ENCODE assay signal across 22 mouse cellular contexts in the genomic region with DNA sequence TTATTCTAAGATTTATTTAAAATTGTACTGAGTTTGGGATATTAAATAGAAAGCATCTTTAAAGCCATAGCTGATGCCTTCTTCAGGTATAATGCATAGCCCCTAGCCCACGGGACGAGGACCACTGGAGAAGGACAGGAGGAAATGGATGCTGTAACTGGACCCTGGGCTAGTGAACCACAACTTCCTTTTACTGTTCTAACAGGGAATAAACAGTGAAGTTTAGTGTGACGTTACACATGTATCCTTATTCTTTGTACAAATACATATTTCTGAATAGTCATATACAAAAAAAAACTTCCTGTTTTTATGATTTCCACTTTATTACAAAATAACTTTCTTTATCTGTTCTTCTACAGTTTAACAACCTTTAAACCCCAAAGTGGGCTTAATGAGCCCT.
DNase-seq lines count a peak whose midpoint lies in the region; ATAC-seq and TF ChIP-seq lines count a peak whose summit lies in the region.
"Had no signal": no experiment of that assay in that cellular context is flagged by ENCODE, and none has a peak within 500 bp of the region (broad histone marks: within the 10 kb centered on the region; RNA-seq: fewer than 3 reads in every experiment).

No protein-coding gene starts in this region.

- H3K9me3 ChIP-seq in kidney, postnatal 0 days (replicated peaks; ENCODE audit: low read length): no peaks in the 10 kb centered on the region
- H3K9me3 ChIP-seq: embryonic facial prominence, embryonic 10.5 days; embryonic facial prominence, embryonic 12.5 days; forebrain, embryonic 13.5 days; forebrain, embryonic 15.5 days had no signal

- H3K9ac ChIP-seq in kidney, postnatal 0 days (ENCODE audit: low read depth, low read length): no peak overlapping the region
- H3K9ac ChIP-seq: embryonic facial prominence, embryonic 12.5 days; forebrain, embryonic 13.5 days; forebrain, embryonic 15.5 days; forebrain, postnatal 0 days had no signal

- H3K4me2 ChIP-seq in kidney, postnatal 0 days (ENCODE audit: low read length): no peak overlapping the region
- H3K4me2 ChIP-seq: embryonic facial prominence, embryonic 12.5 days; forebrain, embryonic 13.5 days; forebrain, embryonic 15.5 days had no signal

- no peaks in the 10 kb centered on the region for H3K36me3 ChIP-seq in kidney, postnatal 0 days (ENCODE audit: insufficient read depth, low read length)
- H3K36me3 ChIP-seq: embryonic facial prominence, embryonic 10.5 days; embryonic facial prominence, embryonic 12.5 days; forebrain, embryonic 15.5 days had no signal

- no peak overlapping the region for H3K4me3 ChIP-seq in kidney, postnatal 0 days (replicated peaks; ENCODE audit: low read depth, low read length)
- H3K4me3 ChIP-seq: embryonic facial prominence, embryonic 10.5 days; embryonic facial prominence, embryonic 12.5 days; forebrain, embryonic 13.5 days; forebrain, embryonic 15.5 days had no signal

- no peak for ATAC-seq in kidney, postnatal 0 days (replicated peaks; ENCODE audit: low FRiP score, low read depth)
- ATAC-seq in granulocyte monocyte progenitor cell, adult 5-6 weeks (replicated peaks; ENCODE audit: poor library complexity, severe bottlenecking): peak; percentile 98
- ATAC-seq in megakaryocyte, adult 5-6 weeks (ENCODE audit: poor library complexity, severe bottlenecking): peak; percentile 67
- ATAC-seq: forebrain, embryonic 13.5 days; forebrain, embryonic 15.5 days; forebrain, postnatal 0 days; Patski had no signal

- peak; percentile 6 for DNase-seq in kidney, postnatal 0 days (ENCODE audit: low spot score)
- DNase-seq in kidney, postnatal 14 days: no peak
- DNase-seq in 416B (ENCODE audit: low read depth): peak; percentile 31
- no peak for DNase-seq in urinary bladder, postnatal 14 days (ENCODE audit: low spot score)
- no peak for DNase-seq in cerebellum, adult 11 months
- DNase-seq in right cerebral cortex, postnatal 14 days: no peak
- DNase-seq: adrenal gland, adult 8-10 months; adrenal gland, postnatal 14 days; adrenal gland, postnatal 36 days; cerebellum, adult 18-20 months; cerebellum, adult 8-10 months; cerebellum, adult 9-11 months; cerebellum, postnatal 14 days; cerebellum, postnatal 36 days; forebrain, postnatal 0 days had no signal

- H3K27ac ChIP-seq in kidney, postnatal 0 days: no peak overlapping the region
- H3K27ac ChIP-seq: embryonic facial prominence, embryonic 10.5 days; embryonic facial prominence, embryonic 12.5 days; forebrain, embryonic 13.5 days; forebrain, embryonic 15.5 days had no signal

- no peaks in the 10 kb centered on the region for H3K4me1 ChIP-seq in kidney, postnatal 0 days (replicated peaks; ENCODE audit: insufficient read depth, low read length)
- H3K4me1 ChIP-seq: embryonic facial prominence, embryonic 10.5 days; embryonic facial prominence, embryonic 12.5 days; forebrain, embryonic 13.5 days had no signal

- 27% methylated on average over 3 of the region's 3 CpGs for WGBS in kidney, postnatal 0 days

- no peak for TF ChIP-seq CTCF in kidney, postnatal 0 days (IDR thresholded peaks at IDR 0.05; ENCODE audit: low read depth)

- no peaks in the 10 kb centered on the region for H3K27me3 ChIP-seq in kidney, postnatal 0 days (ENCODE audit: insufficient read depth, low read length)
- H3K27me3 ChIP-seq: embryonic facial prominence, embryonic 12.5 days; forebrain, embryonic 13.5 days; forebrain, embryonic 15.5 days; Patski had no signal

Comparison
In these comparisons a context has a peak if more than half of its experiments do, and no peak if none do; other contexts are left out.
1. DNase-seq: peak in kidney, postnatal 0 days (single experiment) and 416B (single experiment); none in kidney, postnatal 14 days (single experiment), urinary bladder, postnatal 14 days (single experiment), cerebellum, adult 11 months (single experiment) and right cerebral cortex, postnatal 14 days (single experiment).